In the genomic region with DNA sequence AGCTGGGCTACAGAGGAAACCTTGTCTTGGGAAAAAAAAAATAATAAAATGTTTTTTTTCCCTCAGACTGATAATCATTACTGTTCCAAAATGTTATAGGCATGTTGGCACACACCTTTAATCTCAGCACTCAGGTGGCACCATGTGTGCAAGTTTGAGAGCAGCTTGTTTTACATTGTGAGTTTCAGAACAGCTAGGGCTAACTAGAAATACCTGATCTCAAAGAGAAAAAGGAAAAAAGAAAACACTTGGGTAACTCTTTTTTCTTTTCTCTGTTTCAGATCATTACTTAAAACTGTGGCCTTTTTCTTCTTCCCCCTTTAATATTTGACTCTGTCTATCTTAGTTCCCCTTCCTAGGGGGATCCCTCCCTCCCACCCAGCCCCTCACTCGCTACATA, we compare ENCODE assay signal across 16 mouse cellular contexts.
"Had no signal": no experiment of that assay in that cellular context is flagged by ENCODE, and none has a peak within 500 bp of the region (broad histone marks: within the 10 kb centered on the region; RNA-seq: fewer than 3 reads in every experiment).

No protein-coding gene starts in this region.

- H3K4me3 ChIP-seq: neural tube, embryonic 13.5 days; neural tube, embryonic 15.5 days; stomach, embryonic 15.5 days had no signal

- H3K36me3 ChIP-seq: neural tube, embryonic 15.5 days; stomach, embryonic 15.5 days had no signal

- H3K27ac ChIP-seq: neural tube, embryonic 13.5 days; neural tube, embryonic 15.5 days; stomach, embryonic 15.5 days; stomach, postnatal 0 days had no signal

- H3K27me3 ChIP-seq: neural tube, embryonic 13.5 days; neural tube, embryonic 15.5 days; stomach, embryonic 15.5 days had no signal

- H3K4me2 ChIP-seq: neural tube, embryonic 13.5 days; neural tube, embryonic 15.5 days; stomach, embryonic 15.5 days had no signal

- H3K9me3 ChIP-seq: neural tube, embryonic 13.5 days; neural tube, embryonic 15.5 days; stomach, embryonic 15.5 days had no signal

- H3K4me1 ChIP-seq: neural tube, embryonic 13.5 days; neural tube, embryonic 15.5 days; stomach, embryonic 15.5 days had no signal

- DNase-seq: retina, postnatal 1 day; right cerebral cortex, adult 18-20 months; right cerebral cortex, postnatal 14 days; right cerebral cortex, postnatal 25 days; right cerebral cortex, postnatal 4 days; spleen, adult 18-20 months; thymus, adult 18-20 months; thymus, adult 2 months; thymus, postnatal 14 days; thymus, postnatal 25 days; thymus, postnatal 36 days; thymus, postnatal 4 days had no signal

- H3K9ac ChIP-seq: neural tube, embryonic 13.5 days; neural tube, embryonic 15.5 days; stomach, embryonic 15.5 days had no signal
